Mouse (Mus musculus) forebrain, embryonic 10.5 days (tissue): Measurements from ENCODE around the gene Klhl35. TPM values are rescaled to one million over a fixed set of nuclear protein-coding genes. Genes with fewer than 3 reads are reported as not detected.

Experiments
- DNase-seq: peaks from one replicate; pipeline ENCODE4 v3.0.0-alpha.2; 2017; ENCODE audit warnings: low spot score; ENCODE audit errors: extremely low spot score
- H3K27ac ChIP-seq: fragments of 300-500 bp; sonication (generic); 2 replicates; pipeline ENCODE4 v1.5.1; 2016; ENCODE audit warnings: mild to moderate bottlenecking
- H3K27me3 ChIP-seq: fragments of 300-500 bp; sonication (generic); 2 replicates; pipeline ENCODE4 v1.6.1; 2016; ENCODE audit warnings: mild to moderate bottlenecking; ENCODE audit not compliant: poor library complexity, severe bottlenecking
- H3K36me3 ChIP-seq: fragments of 300-500 bp; sonication (generic); replicated peaks from 2 replicates; pipeline ENCODE4 v1.6.1; 2016; ENCODE audit warnings: mild to moderate bottlenecking, moderate library complexity
- H3K4me1 ChIP-seq: fragments of 300-500 bp; sonication (generic); 2 replicates; pipeline ENCODE4 v1.6.1; 2016
- H3K4me3 ChIP-seq: fragments of 300-500 bp; sonication (generic); 2 replicates; pipeline ENCODE4 v1.5.1; 2016; ENCODE audit warnings: mild to moderate bottlenecking, moderate library complexity
- H3K9me3 ChIP-seq: fragments of 300-500 bp; sonication (generic); 2 replicates; pipeline ENCODE4 v1.6.1; 2016; ENCODE audit warnings: mild to moderate bottlenecking, moderate library complexity
- WGBS: fragments of 180-500 bp; shearing (Covaris S2); methylation state at CpG from one replicate; pipeline ENCODE4 v1.1.7; 2016; 5-methylcytosine and 5-hydroxymethylcytosine counted together
- polyA plus RNA-seq: library from polyadenylated mRNA; unstranded; fragments of >200 nt; fragmentation: Nextera tagmentation; extraction: Ambion mirVana; gene quantifications from 2 replicates; pipeline ENCODE4 v1.2.1, GENCODE M21; 2016

The Klhl35 gene
- polyA plus RNA-seq: 0.75 and 0.97 TPM in 2 replicates

- H3K27ac ChIP-seq: peak within 1 kb of the TSS; percentile 54
- peaks cover 6% of the 10 kb centered on the region for H3K36me3 ChIP-seq
- 0 out of 2 replicates have a peak within 1 kb of the TSS, but pooled peaks have one; percentile 3 for H3K4me3 ChIP-seq
- H3K27me3 ChIP-seq: peaks cover 48% of the 10 kb centered on the region
- WGBS: 19% methylated on average over 8 of the region's 8 CpGs
- H3K4me1 ChIP-seq: peaks cover 38% of the 10 kb centered on the region
- no peaks in the 10 kb centered on the region for H3K9me3 ChIP-seq
- no peak for DNase-seq
These were observed at the start of gene Klhl35 for GRCm38 (mm10) chr7:99465811-99466210. Gene Klhl35, plus strand, starts transcription at chr7:99466004.

- Histone ChIP-seq H3K4me3 (no peak overlapping the region), H3K27me3 (no peaks in the 10 kb centered on the region), H3K36me3 (peaks cover 10% of the 10 kb centered on the region), H3K4me1 (peaks cover 11% of the 10 kb centered on the region), H3K27ac (no peak overlapping the region), H3K9me3 (no peaks in the 10 kb centered on the region)
- WGBS: 82% methylated on average over 3 of the region's 3 CpGs
- no peak for DNase-seq
These were observed 46.5 kb upstream of the Klhl35 start for GRCm38 (mm10) chr7:99419311-99419710.

- Histone ChIP-seq H3K36me3 (peaks cover 6% of the 10 kb centered on the region; the same call in 1 of the 2 replicates), H3K27me3 (no peaks in the 10 kb centered on the region), H3K27ac (no peak overlapping the region), H3K4me3 (no peak overlapping the region), H3K4me1 (peaks cover 27% of the 10 kb centered on the region), H3K9me3 (no peaks in the 10 kb centered on the region)
- no peak for DNase-seq
- 90% methylated on average over 6 of the region's 6 CpGs for WGBS
These were observed 44.8 kb upstream of the Klhl35 start for GRCm38 (mm10) chr7:99421006-99421405.

GRCm38 (mm10) chr7:99424538-99425155 lies 41.2 kb upstream of the Klhl35 start:
- Histone ChIP-seq H3K36me3 (peaks cover 4% of the 10 kb centered on the region; the same call in 1 of the 2 replicates), H3K27me3 (no peaks in the 10 kb centered on the region), H3K4me3 (no peak overlapping the region), H3K4me1 (peaks cover 42% of the 10 kb centered on the region), H3K27ac (peak overlapping the region; percentile 70), H3K9me3 (no peaks in the 10 kb centered on the region)
- no peak for DNase-seq
- WGBS: 22% methylated on average over 8 of the region's 8 CpGs

GRCm38 (mm10) chr7:99425706-99426105 lies 40.1 kb upstream of the Klhl35 start:
- peaks cover 48% of the 10 kb centered on the region for H3K4me1 ChIP-seq

GRCm38 (mm10) chr7:99427031-99427430 lies 38.8 kb upstream of the Klhl35 start:
- H3K27ac ChIP-seq: 0 out of 2 replicates have a peak overlapping the region, but pooled peaks have one; percentile 30
- DNase-seq: no peak
- WGBS: 71% methylated on average over 10 of the region's 10 CpGs
- H3K9me3 ChIP-seq: no peaks in the 10 kb centered on the region
- H3K4me1 ChIP-seq: peaks cover 48% of the 10 kb centered on the region
- H3K27me3 ChIP-seq: no peaks in the 10 kb centered on the region
- peaks cover 4% of the 10 kb centered on the region; the same call in 1 of the 2 replicates for H3K36me3 ChIP-seq
- no peak overlapping the region for H3K4me3 ChIP-seq

More at GRCm38 (mm10) chr7:99425706-99426105, 40.1 kb upstream of the Klhl35 start:
- 90% methylated on average over 4 of the region's 4 CpGs for WGBS
- DNase-seq: no peak
- Histone ChIP-seq H3K9me3 (no peaks in the 10 kb centered on the region), H3K27ac (peak overlapping the region; percentile 70; the same call in 1 of the 2 replicates), H3K27me3 (no peaks in the 10 kb centered on the region), H3K36me3 (peaks cover 4% of the 10 kb centered on the region; the same call in 1 of the 2 replicates), H3K4me3 (no peak overlapping the region)

- peaks cover 57% of the 10 kb centered on the region for H3K4me1 ChIP-seq
- DNase-seq: no peak
- WGBS: 95% methylated on average over 3 of the region's 3 CpGs
These were observed 37.8 kb upstream of the Klhl35 start for GRCm38 (mm10) chr7:99427987-99428386.

GRCm38 (mm10) chr7:99428836-99429235 lies 37.0 kb upstream of the Klhl35 start:
- H3K27me3 ChIP-seq: no peaks in the 10 kb centered on the region
- WGBS: 95% methylated on average over 5 of the region's 5 CpGs
- H3K27ac ChIP-seq: peak overlapping the region; percentile 40; the same call in 1 of the 2 replicates
- peaks cover 3% of the 10 kb centered on the region; the same call in 1 of the 2 replicates for H3K36me3 ChIP-seq
- H3K9me3 ChIP-seq: no peaks in the 10 kb centered on the region
- H3K4me1 ChIP-seq: peaks cover 63% of the 10 kb centered on the region
- H3K4me3 ChIP-seq: no peak overlapping the region
- no peak for DNase-seq

More at GRCm38 (mm10) chr7:99427987-99428386, 37.8 kb upstream of the Klhl35 start:
- H3K36me3 ChIP-seq: peaks cover 4% of the 10 kb centered on the region; the same call in 1 of the 2 replicates
- H3K4me3 ChIP-seq: no peak overlapping the region
- peak overlapping the region; percentile 40; the same call in 1 of the 2 replicates for H3K27ac ChIP-seq
- H3K27me3 ChIP-seq: no peaks in the 10 kb centered on the region
- no peaks in the 10 kb centered on the region for H3K9me3 ChIP-seq

GRCm38 (mm10) chr7:99429786-99430185 lies 36.0 kb upstream of the Klhl35 start:
- peaks cover 63% of the 10 kb centered on the region for H3K4me1 ChIP-seq
- peaks cover 5% of the 10 kb centered on the region; the same call in 1 of the 2 replicates for H3K27me3 ChIP-seq
- no peak overlapping the region for H3K4me3 ChIP-seq
- 0 out of 2 replicates have a peak overlapping the region, but pooled peaks have one; percentile 30 for H3K27ac ChIP-seq
- no peaks in the 10 kb centered on the region for H3K9me3 ChIP-seq
- no peak for DNase-seq
- 32% methylated on average over 6 of the region's 6 CpGs for WGBS
- no peaks in the 10 kb centered on the region for H3K36me3 ChIP-seq

GRCm38 (mm10) chr7:99430246-99430645 lies 35.6 kb upstream of the Klhl35 start:
- no peak for DNase-seq
- Histone ChIP-seq H3K4me1 (peaks cover 63% of the 10 kb centered on the region), H3K27me3 (peaks cover 5% of the 10 kb centered on the region; the same call in 1 of the 2 replicates), H3K27ac (no peak overlapping the region), H3K9me3 (no peaks in the 10 kb centered on the region), H3K4me3 (no peak overlapping the region), H3K36me3 (no peaks in the 10 kb centered on the region)
- WGBS: 66% methylated on average over 11 of the region's 11 CpGs

- WGBS: 76% methylated on average over 14 of the region's 14 CpGs
- H3K36me3 ChIP-seq: no peaks in the 10 kb centered on the region
- peaks cover 5% of the 10 kb centered on the region; the same call in 1 of the 2 replicates for H3K27me3 ChIP-seq
- H3K4me3 ChIP-seq: no peak overlapping the region
- peaks cover 71% of the 10 kb centered on the region for H3K4me1 ChIP-seq
- H3K27ac ChIP-seq: peak overlapping the region; percentile 63
- DNase-seq: no peak
- no peaks in the 10 kb centered on the region for H3K9me3 ChIP-seq
These were observed 33.6 kb upstream of the Klhl35 start for GRCm38 (mm10) chr7:99432248-99432647.

GRCm38 (mm10) chr7:99432863-99433262 lies 32.9 kb upstream of the Klhl35 start:
- Histone ChIP-seq H3K9me3 (no peaks in the 10 kb centered on the region), H3K4me3 (no peak overlapping the region), H3K27ac (peak overlapping the region; percentile 63), H3K4me1 (peaks cover 70% of the 10 kb centered on the region), H3K36me3 (no peaks in the 10 kb centered on the region), H3K27me3 (peaks cover 5% of the 10 kb centered on the region; the same call in 1 of the 2 replicates)
- 86% methylated on average over 6 of the region's 6 CpGs for WGBS
- no peak for DNase-seq

GRCm38 (mm10) chr7:99434672-99435250 lies 31.0 kb upstream of the Klhl35 start:
- 14% methylated on average over 12 of the region's 12 CpGs for WGBS
- no peak overlapping the region for H3K4me3 ChIP-seq
- H3K27me3 ChIP-seq: peaks cover 5% of the 10 kb centered on the region; the same call in 1 of the 2 replicates
- DNase-seq: no peak
- peaks cover 69% of the 10 kb centered on the region for H3K4me1 ChIP-seq
- H3K9me3 ChIP-seq: no peaks in the 10 kb centered on the region
- H3K27ac ChIP-seq: peak overlapping the region; percentile 74
- H3K36me3 ChIP-seq: no peaks in the 10 kb centered on the region
